Mouse (Mus musculus): ENCODE results near the gene Slc2a5.

DNA sequence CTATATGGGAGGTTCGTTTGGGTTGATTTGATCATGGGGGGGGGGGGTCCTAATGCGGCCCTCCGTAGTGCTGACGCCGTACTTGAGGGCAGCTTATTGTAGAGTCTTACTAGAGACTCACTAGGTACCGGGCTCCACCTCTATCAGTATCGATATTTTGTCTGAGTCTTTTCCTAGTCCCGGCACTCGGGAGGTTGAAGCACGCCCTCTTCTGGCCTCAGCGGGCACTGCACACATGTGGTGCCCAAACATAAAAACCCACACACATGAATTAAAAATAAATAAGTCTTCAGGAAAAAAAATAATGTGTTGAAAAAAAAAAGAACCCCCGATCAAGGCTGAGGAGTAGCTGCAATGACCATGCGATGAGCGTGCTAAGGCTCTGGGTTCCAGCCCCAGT lies 54.9 kb downstream of the Slc2a5 start:
- TF ChIP-seq POLR2A (IDR thresholded peaks at IDR 0.05; ENCODE audit: borderline replicate concordance, insufficient read depth, low read length) (no peak), CTCF (IDR thresholded peaks at IDR 0.05; ENCODE audit: borderline replicate concordance, insufficient read depth, low read depth, low read length) (peak; percentile 14; the same call in 1 of the 2 replicates)
